Mouse (Mus musculus) granulocyte monocyte progenitor cell, adult 5-6 weeks (primary cell): ENCODE data around the gene Sun2. TPM values are rescaled to one million over a fixed set of nuclear protein-coding genes. Genes with fewer than 3 reads are reported as not detected.
A peak's percentile ranks its signal among the peaks of the same experiment; 100 is the strongest.

Experiments
- ATAC-seq: replicated peaks from 2 replicates; pipeline ENCODE4 v1.8.0; 2016; ENCODE audit warnings: mild to moderate bottlenecking, moderate TSS enrichment, inconsistent platforms; ENCODE audit not compliant: poor library complexity, severe bottlenecking
- total RNA-seq, 2 experiments: library from RNA; stranded (forward) in 1 of 2; stranded (reverse) in 1 of 2; fragments of 200-712, 200-1000 nt in 1 of 2; fragments of >200 nt in 1 of 2; fragmentation: Nextera tagmentation in 1 of 2; gene quantifications; 2 replicates each; pipeline ENCODE4 v1.2.3; 2014 to 2017

The Sun2 gene
- total RNA-seq, 2 experiments from 2014 or later = 133 to 268 TPM

- ATAC-seq = no peak
These were observed 52.5 kb downstream of the Sun2 start for GRCm38 (mm10) chr15:79689662-79690425.

- ATAC-seq = no peak
These were observed 53.9 kb downstream of the Sun2 start for GRCm38 (mm10) chr15:79688268-79688956.

DNA sequence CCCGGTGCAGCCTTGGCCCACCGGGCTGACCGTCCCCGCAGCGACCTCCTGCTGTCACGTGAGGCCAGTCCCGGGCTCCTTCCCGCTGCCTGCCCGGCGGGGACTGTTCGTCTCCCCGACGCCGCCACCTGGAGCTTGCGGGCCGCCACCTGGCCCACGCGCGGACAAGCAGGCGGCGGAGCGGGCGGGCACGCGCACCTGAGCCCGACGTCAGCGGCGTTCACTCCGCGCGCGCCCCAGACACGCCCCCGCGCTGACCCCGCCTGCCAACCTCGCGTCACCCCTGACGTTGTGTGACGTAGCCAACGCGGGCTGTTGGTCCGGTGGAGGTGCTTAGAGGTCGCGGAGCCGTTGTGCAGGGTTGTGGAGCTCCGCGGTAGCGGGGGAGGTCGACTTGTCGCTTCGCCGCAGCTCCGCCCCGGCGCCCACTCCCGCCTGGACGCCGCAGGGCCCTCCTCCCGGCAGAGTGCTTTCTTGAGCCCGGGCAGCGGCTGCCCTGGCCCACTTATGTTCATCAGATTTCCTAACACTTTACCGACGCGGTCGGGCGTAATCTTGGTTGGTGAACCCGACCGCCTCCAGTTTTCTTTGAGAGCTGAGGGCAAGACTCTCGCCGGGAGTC is 54.6 kb downstream of the Sun2 start, which contains the start of gene Josd1:
Gene Josd1 (minus strand): TSS at position 274 of the 622 bp plus-strand sequence.
- ATAC-seq = peak; percentile 69

DNA sequence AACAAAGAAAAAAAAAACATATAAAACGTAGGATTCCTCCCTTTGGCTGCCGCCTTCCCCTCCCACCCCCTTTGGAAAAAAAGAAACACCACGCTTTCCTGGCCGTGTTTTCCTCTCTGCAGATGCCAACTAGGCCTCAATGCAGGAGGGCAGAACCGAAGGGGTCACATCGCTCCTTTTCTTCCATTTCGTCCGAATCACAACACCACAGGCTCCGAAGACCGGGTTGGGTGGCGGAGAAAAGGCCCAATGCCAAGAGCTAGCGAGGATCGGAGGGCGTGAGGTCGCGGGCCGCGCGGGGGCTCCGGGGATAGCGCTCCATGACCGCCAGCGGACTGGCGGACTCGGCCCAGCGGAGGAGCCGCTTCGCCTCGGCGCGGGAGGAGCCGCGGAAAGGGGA is 55.2 kb downstream of the Sun2 start:
- no peak for ATAC-seq

GRCm38 (mm10) chr15:79686046-79686869 is 56.1 kb downstream of the Sun2 start:
- ATAC-seq = no peak

- no peak for ATAC-seq
These were observed 57.1 kb downstream of the Sun2 start for GRCm38 (mm10) chr15:79685141-79685641.

- no peak for ATAC-seq
These were observed 57.7 kb downstream of the Sun2 start for GRCm38 (mm10) chr15:79684616-79685015.

- no peak for ATAC-seq
These were observed 58.5 kb downstream of the Sun2 start for GRCm38 (mm10) chr15:79683707-79684465.

GRCm38 (mm10) chr15:79683146-79683545 is 59.2 kb downstream of the Sun2 start:
- peak; percentile 40 for ATAC-seq

GRCm38 (mm10) chr15:79681973-79682372 is 60.4 kb downstream of the Sun2 start:
- no peak for ATAC-seq

GRCm38 (mm10) chr15:79677936-79678335 is 64.4 kb downstream of the Sun2 start:
- ATAC-seq = no peak

Other genes with a start within 250 kb of the Sun2 start
- gene Kcnj4, start 237.3 kb downstream of the Sun2 start, total RNA-seq (2014; fragmentation: Nextera tagmentation) = not detected in 2 replicates
- not detected in 2 replicates for gene Kcnj4, start 237.3 kb downstream of the Sun2 start, total RNA-seq (2017)
- 0.38 TPM in 1 of 2 replicates, not detected in the other for gene Kdelr3, start 226.1 kb downstream of the Sun2 start, total RNA-seq (2014; fragmentation: Nextera tagmentation)
- gene Kdelr3, start 226.1 kb downstream of the Sun2 start, total RNA-seq (2017) = 0.56 TPM in 1 of 2 replicates, not detected in the other
- gene Ddx17, start 195.8 kb downstream of the Sun2 start, total RNA-seq (2014; fragmentation: Nextera tagmentation) = 159 and 203 TPM in 2 replicates
- gene Ddx17, start 195.8 kb downstream of the Sun2 start, total RNA-seq (2017) = 124 and 142 TPM in 2 replicates
- 2.1 and 5.4 TPM in 2 replicates for gene Dmc1, start 137.4 kb downstream of the Sun2 start, total RNA-seq (2014; fragmentation: Nextera tagmentation)
- gene Dmc1, start 137.4 kb downstream of the Sun2 start, total RNA-seq (2017) = 4.8 and 4.9 TPM in 2 replicates
- gene Fam227a, start 83.6 kb downstream of the Sun2 start, total RNA-seq (2014; fragmentation: Nextera tagmentation) = 0.85 and 6.5 TPM in 2 replicates
- gene Fam227a, start 83.6 kb downstream of the Sun2 start, total RNA-seq (2017) = 1.8 and 2.3 TPM in 2 replicates
- 17.9 and 35.2 TPM in 2 replicates for gene Cby1, start 83.3 kb downstream of the Sun2 start, total RNA-seq (2014; fragmentation: Nextera tagmentation)
- 32.0 and 45.5 TPM in 2 replicates for gene Cby1, start 83.3 kb downstream of the Sun2 start, total RNA-seq (2017)
- gene Tomm22, start 71.7 kb downstream of the Sun2 start, total RNA-seq (2014; fragmentation: Nextera tagmentation) = 146 and 147 TPM in 2 replicates
- gene Tomm22, start 71.7 kb downstream of the Sun2 start, total RNA-seq (2017) = 88.0 and 117 TPM in 2 replicates
- 22.7 and 24.9 TPM in 2 replicates for gene Josd1, start 54.6 kb downstream of the Sun2 start, total RNA-seq (2014; fragmentation: Nextera tagmentation)
- 19.2 and 23.6 TPM in 2 replicates for gene Josd1, start 54.6 kb downstream of the Sun2 start, total RNA-seq (2017)
- gene Gtpbp1, start 51.7 kb downstream of the Sun2 start, total RNA-seq (2014; fragmentation: Nextera tagmentation) = 45.8 and 52.4 TPM in 2 replicates
- 47.0 and 59.9 TPM in 2 replicates for gene Gtpbp1, start 51.7 kb downstream of the Sun2 start, total RNA-seq (2017)
- gene Dnal4, start 35.3 kb upstream of the Sun2 start, total RNA-seq (2014; fragmentation: Nextera tagmentation) = 9.5 and 27.7 TPM in 2 replicates
- gene Dnal4, start 35.3 kb upstream of the Sun2 start, total RNA-seq (2017) = 11.6 and 13.5 TPM in 2 replicates
- gene Nptxr, start 62.2 kb upstream of the Sun2 start, total RNA-seq (2014; fragmentation: Nextera tagmentation) = 0.52 and 0.85 TPM in 2 replicates
- gene Nptxr, start 62.2 kb upstream of the Sun2 start, total RNA-seq (2017) = 0.04 and 0.31 TPM in 2 replicates
- gene Npcd, start 91.7 kb upstream of the Sun2 start, total RNA-seq (2014; fragmentation: Nextera tagmentation) = not detected in 2 replicates
- not detected in 2 replicates for gene Npcd, start 91.7 kb upstream of the Sun2 start, total RNA-seq (2017)
- 10.6 and 13.5 TPM in 2 replicates for gene Cbx6, start 92.2 kb upstream of the Sun2 start, total RNA-seq (2014; fragmentation: Nextera tagmentation)
- 10.8 and 11.6 TPM in 2 replicates for gene Cbx6, start 92.2 kb upstream of the Sun2 start, total RNA-seq (2017)
- 213 and 215 TPM in 2 replicates for gene Apobec3, start 149.1 kb upstream of the Sun2 start, total RNA-seq (2014; fragmentation: Nextera tagmentation)
- gene Apobec3, start 149.1 kb upstream of the Sun2 start, total RNA-seq (2017) = 159 and 162 TPM in 2 replicates
- 3.4 and 3.7 TPM in 2 replicates for gene Cbx7, start 228.6 kb upstream of the Sun2 start, total RNA-seq (2014; fragmentation: Nextera tagmentation)
- 0.26 and 1.7 TPM in 2 replicates for gene Cbx7, start 228.6 kb upstream of the Sun2 start, total RNA-seq (2017)